21 mouse cellular contexts compared by ENCODE assay signal in genomic region chr7:72592649-72593048, GRCm38 (mm10).
DNase-seq lines count a peak whose midpoint lies in the region; ATAC-seq and TF ChIP-seq lines count a peak whose summit lies in the region.
"Had no signal": no experiment of that assay in that cellular context is flagged by ENCODE, and none has a peak within 500 bp of the region (broad histone marks: within the 10 kb centered on the region; RNA-seq: fewer than 3 reads in every experiment).

No protein-coding gene starts in this region.

- intact Hi-C loops in heart, postnatal 36 days (cut with DNase I): no loop called here

- H3K27ac ChIP-seq in forebrain, embryonic 13.5 days: peak overlapping the region; percentile 76
- no peak overlapping the region for H3K27ac ChIP-seq in forebrain, embryonic 11.5 days (ENCODE audit: low read depth, low read length)
- H3K27ac ChIP-seq: embryonic facial prominence, embryonic 13.5 days; heart, embryonic 15.5 days; hindbrain, embryonic 10.5 days; liver, embryonic 12.5 days; macrophage; midbrain, embryonic 13.5 days had no signal

- no peaks in the 10 kb centered on the region for H3K9me3 ChIP-seq in forebrain, embryonic 13.5 days (replicated peaks)
- no peaks in the 10 kb centered on the region for H3K9me3 ChIP-seq in forebrain, embryonic 11.5 days (ENCODE audit: control insufficient read depth, low read length)
- H3K9me3 ChIP-seq: embryonic facial prominence, embryonic 13.5 days; heart, embryonic 15.5 days; hindbrain, embryonic 10.5 days; liver, embryonic 12.5 days; midbrain, embryonic 13.5 days had no signal

- TF ChIP-seq POLR2A in brain, embryonic 14.5 days (IDR thresholded peaks at IDR 0.05; ENCODE audit: borderline replicate concordance, extremely low read depth, insufficient read depth, insufficient read length, poor library complexity, severe bottlenecking): no peak

- DNase-seq in forebrain, embryonic 11.5 days (ENCODE audit: low spot score): no peak
- peak; percentile 13 to 29 for DNase-seq in left cerebral cortex, adult 9 months (ENCODE audit: low spot score in 2 of 2)
- DNase-seq in left cerebral cortex, adult 11 months (ENCODE audit: low spot score): no peak
- peak; percentile 90 for DNase-seq in brain, embryonic 14.5 days (ENCODE audit: low read depth)
- DNase-seq in layer of hippocampus, adult 9-11 months: peak; percentile 45
- DNase-seq in heart, postnatal 36 days: no peak
- DNase-seq in retina, embryonic 14.5 days (ENCODE audit: low spot score): no peak
- DNase-seq: gastrocnemius, postnatal 10 days; heart, adult 18-20 months; kidney, adult 8-10 months; thymus, adult 2 months had no signal

- H3K9ac ChIP-seq in forebrain, embryonic 13.5 days: no peak overlapping the region
- H3K9ac ChIP-seq in forebrain, embryonic 11.5 days (ENCODE audit: low read length): no peak overlapping the region
- H3K9ac ChIP-seq: embryonic facial prominence, embryonic 13.5 days; heart, embryonic 15.5 days; liver, embryonic 12.5 days; lung, embryonic 14.5 days; midbrain, embryonic 13.5 days had no signal

- no peak overlapping the region for H3K4me2 ChIP-seq in forebrain, embryonic 13.5 days
- no peak overlapping the region for H3K4me2 ChIP-seq in forebrain, embryonic 11.5 days (ENCODE audit: low read depth, low read length, severe bottlenecking)
- H3K4me2 ChIP-seq: embryonic facial prominence, embryonic 13.5 days; heart, embryonic 15.5 days; liver, embryonic 12.5 days; lung, embryonic 14.5 days; midbrain, embryonic 13.5 days had no signal

- H3K4me3 ChIP-seq in forebrain, embryonic 13.5 days: no peak overlapping the region
- H3K4me3 ChIP-seq in forebrain, embryonic 11.5 days (ENCODE audit: low read depth, low read length): no peak overlapping the region
- H3K4me3 ChIP-seq: embryonic facial prominence, embryonic 13.5 days; heart, embryonic 15.5 days; hindbrain, embryonic 10.5 days; liver, embryonic 12.5 days; midbrain, embryonic 13.5 days had no signal

- H3K36me3 ChIP-seq in forebrain, embryonic 13.5 days (ENCODE audit: poor library complexity, severe bottlenecking): no peaks in the 10 kb centered on the region
- H3K36me3 ChIP-seq in forebrain, embryonic 11.5 days (ENCODE audit: control insufficient read depth, insufficient read depth, low read length): no peaks in the 10 kb centered on the region
- H3K36me3 ChIP-seq: embryonic facial prominence, embryonic 13.5 days; heart, embryonic 15.5 days; hindbrain, embryonic 10.5 days; liver, embryonic 12.5 days; midbrain, embryonic 13.5 days had no signal

- no peaks in the 10 kb centered on the region for H3K27me3 ChIP-seq in forebrain, embryonic 13.5 days
- H3K27me3 ChIP-seq in forebrain, embryonic 11.5 days (ENCODE audit: control insufficient read depth, insufficient read depth, low read length): no peaks in the 10 kb centered on the region
- H3K27me3 ChIP-seq: CH12.LX; heart, embryonic 15.5 days; liver, embryonic 12.5 days; midbrain, embryonic 13.5 days had no signal

- WGBS in forebrain, embryonic 13.5 days: 61% methylated on average over 3 of the region's 3 CpGs
- 86% methylated on average over 3 of the region's 3 CpGs for WGBS in forebrain, embryonic 11.5 days

- peak; percentile 89 for ATAC-seq in forebrain, embryonic 13.5 days
- no peak for ATAC-seq in forebrain, embryonic 11.5 days (replicated peaks; ENCODE audit: low FRiP score)
- ATAC-seq: inflammation-experienced regulatory T-cells, adult 6 months; liver, embryonic 12.5 days had no signal

- no peaks in the 10 kb centered on the region for H3K4me1 ChIP-seq in forebrain, embryonic 13.5 days
- H3K4me1 ChIP-seq in forebrain, embryonic 11.5 days (replicated peaks; ENCODE audit: control insufficient read depth, insufficient read depth, low read length): no peaks in the 10 kb centered on the region
- H3K4me1 ChIP-seq: embryonic facial prominence, embryonic 13.5 days; heart, embryonic 15.5 days; hindbrain, embryonic 10.5 days; liver, embryonic 12.5 days; midbrain, embryonic 13.5 days had no signal

- no peak for TF ChIP-seq CTCF in brain, embryonic 14.5 days (IDR thresholded peaks at IDR 0.05; ENCODE audit: borderline replicate concordance, extremely low read depth, insufficient read depth, insufficient read length)

Comparison
In these comparisons a context has a peak if more than half of its experiments do, and no peak if none do; other contexts are left out.
1. DNase-seq: peak in left cerebral cortex, adult 9 months (2 of 2), brain, embryonic 14.5 days (single experiment) and layer of hippocampus, adult 9-11 months (single experiment); none in forebrain, embryonic 11.5 days (single experiment), left cerebral cortex, adult 11 months (single experiment), heart, postnatal 36 days (0 of 2) and retina, embryonic 14.5 days (single experiment).